Mouse (Mus musculus): ENCODE measurements around the gene 2310007B03Rik. TPM values are rescaled to one million over a fixed set of nuclear protein-coding genes. Genes with fewer than 3 reads are reported as not detected.
A peak's percentile ranks its signal among the peaks of the same experiment; 100 is the strongest.

The 2310007B03Rik gene
- polyA plus RNA-seq, 1 experiment from 2014 or later: 0.54 TPM

GRCm38 (mm10) chr1:93142871-93143270 is 17.9 kb downstream of the 2310007B03Rik start:
- H3K9me3 ChIP-seq (ENCODE audit: control insufficient read depth, low read length): no peaks in the 10 kb centered on the region
- no peak overlapping the region for H3K4me2 ChIP-seq (ENCODE audit: low read length)

GRCm38 (mm10) chr1:93139713-93140112 is 21.0 kb downstream of the 2310007B03Rik start:
- WGBS: 88% methylated on average over 7 of the region's 7 CpGs
- no peak for ATAC-seq
- H3K36me3 ChIP-seq (ENCODE audit: control insufficient read depth, insufficient read depth, low read length): no peaks in the 10 kb centered on the region
- H3K27me3 ChIP-seq (replicated peaks; ENCODE audit: control insufficient read depth, insufficient read depth, low read length): no peaks in the 10 kb centered on the region
- no peak overlapping the region for H3K9ac ChIP-seq (ENCODE audit: low read depth, low read length)
- no peak overlapping the region for H3K27ac ChIP-seq (ENCODE audit: low read depth, low read length)
- H3K4me1 ChIP-seq (ENCODE audit: control insufficient read depth, insufficient read depth, low read depth, low read length): no peaks in the 10 kb centered on the region
- H3K4me3 ChIP-seq (ENCODE audit: low read length): no peak overlapping the region
- H3K4me2 ChIP-seq (ENCODE audit: low read length): no peak overlapping the region
- no peaks in the 10 kb centered on the region for H3K9me3 ChIP-seq (ENCODE audit: control insufficient read depth, low read length)

More at GRCm38 (mm10) chr1:93142871-93143270, 17.9 kb downstream of the 2310007B03Rik start:
- H3K27ac ChIP-seq (ENCODE audit: low read depth, low read length): no peak overlapping the region
- no peak overlapping the region for H3K4me3 ChIP-seq (ENCODE audit: low read length)
- no peak overlapping the region for H3K9ac ChIP-seq (ENCODE audit: low read depth, low read length)
- WGBS: 86% methylated on average over 1 of the region's 1 CpGs
- no peaks in the 10 kb centered on the region for H3K4me1 ChIP-seq (ENCODE audit: control insufficient read depth, insufficient read depth, low read depth, low read length)
- no peaks in the 10 kb centered on the region for H3K36me3 ChIP-seq (ENCODE audit: control insufficient read depth, insufficient read depth, low read length)
- no peaks in the 10 kb centered on the region for H3K27me3 ChIP-seq (replicated peaks; ENCODE audit: control insufficient read depth, insufficient read depth, low read length)
- no peak for ATAC-seq

- H3K4me1 ChIP-seq (ENCODE audit: control insufficient read depth, insufficient read depth, low read depth, low read length): no peaks in the 10 kb centered on the region
- WGBS: 77% methylated on average over 6 of the region's 6 CpGs
- H3K4me3 ChIP-seq (ENCODE audit: low read length): no peak overlapping the region
- H3K4me2 ChIP-seq (ENCODE audit: low read length): no peak overlapping the region
- H3K36me3 ChIP-seq (ENCODE audit: control insufficient read depth, insufficient read depth, low read length): no peaks in the 10 kb centered on the region
- no peaks in the 10 kb centered on the region for H3K27me3 ChIP-seq (replicated peaks; ENCODE audit: control insufficient read depth, insufficient read depth, low read length)
- no peak overlapping the region for H3K9ac ChIP-seq (ENCODE audit: low read depth, low read length)
- H3K9me3 ChIP-seq (ENCODE audit: control insufficient read depth, low read length): no peaks in the 10 kb centered on the region
- no peak overlapping the region for H3K27ac ChIP-seq (ENCODE audit: low read depth, low read length)
- ATAC-seq: no peak
These were observed 22.2 kb downstream of the 2310007B03Rik start for GRCm38 (mm10) chr1:93138534-93138933.

GRCm38 (mm10) chr1:93135036-93135526 is 25.7 kb downstream of the 2310007B03Rik start, which contains the start of gene Agxt:
Gene Agxt, plus strand, starts transcription at chr1:93135240.
- Histone ChIP-seq H3K27ac (ENCODE audit: low read depth, low read length) (no peak within 1 kb of the TSS), H3K4me3 (ENCODE audit: low read length) (no peak within 1 kb of the TSS), H3K4me1 (ENCODE audit: control insufficient read depth, insufficient read depth, low read depth, low read length) (no peaks in the 10 kb centered on the region), H3K9me3 (ENCODE audit: control insufficient read depth, low read length) (no peaks in the 10 kb centered on the region), H3K36me3 (ENCODE audit: control insufficient read depth, insufficient read depth, low read length) (no peaks in the 10 kb centered on the region), H3K27me3 (replicated peaks; ENCODE audit: control insufficient read depth, insufficient read depth, low read length) (no peaks in the 10 kb centered on the region), H3K9ac (ENCODE audit: low read depth, low read length) (no peak within 1 kb of the TSS), H3K4me2 (ENCODE audit: low read length) (no peak within 1 kb of the TSS)
- no peak for ATAC-seq
- 90% methylated on average over 12 of the region's 12 CpGs for WGBS

GRCm38 (mm10) chr1:93132676-93133075 is 28.1 kb downstream of the 2310007B03Rik start:
- no peak overlapping the region for H3K4me2 ChIP-seq (ENCODE audit: low read length)
- ATAC-seq: no peak
- WGBS: 74% methylated on average over 8 of the region's 8 CpGs
- no peak overlapping the region for H3K4me3 ChIP-seq (ENCODE audit: low read length)
- no peaks in the 10 kb centered on the region for H3K36me3 ChIP-seq (ENCODE audit: control insufficient read depth, insufficient read depth, low read length)
- no peak overlapping the region for H3K27ac ChIP-seq (ENCODE audit: low read depth, low read length)
- H3K27me3 ChIP-seq (replicated peaks; ENCODE audit: control insufficient read depth, insufficient read depth, low read length): no peaks in the 10 kb centered on the region
- no peaks in the 10 kb centered on the region for H3K9me3 ChIP-seq (ENCODE audit: control insufficient read depth, low read length)
- no peak overlapping the region for H3K9ac ChIP-seq (ENCODE audit: low read depth, low read length)
- H3K4me1 ChIP-seq (ENCODE audit: control insufficient read depth, insufficient read depth, low read depth, low read length): no peaks in the 10 kb centered on the region

DNA sequence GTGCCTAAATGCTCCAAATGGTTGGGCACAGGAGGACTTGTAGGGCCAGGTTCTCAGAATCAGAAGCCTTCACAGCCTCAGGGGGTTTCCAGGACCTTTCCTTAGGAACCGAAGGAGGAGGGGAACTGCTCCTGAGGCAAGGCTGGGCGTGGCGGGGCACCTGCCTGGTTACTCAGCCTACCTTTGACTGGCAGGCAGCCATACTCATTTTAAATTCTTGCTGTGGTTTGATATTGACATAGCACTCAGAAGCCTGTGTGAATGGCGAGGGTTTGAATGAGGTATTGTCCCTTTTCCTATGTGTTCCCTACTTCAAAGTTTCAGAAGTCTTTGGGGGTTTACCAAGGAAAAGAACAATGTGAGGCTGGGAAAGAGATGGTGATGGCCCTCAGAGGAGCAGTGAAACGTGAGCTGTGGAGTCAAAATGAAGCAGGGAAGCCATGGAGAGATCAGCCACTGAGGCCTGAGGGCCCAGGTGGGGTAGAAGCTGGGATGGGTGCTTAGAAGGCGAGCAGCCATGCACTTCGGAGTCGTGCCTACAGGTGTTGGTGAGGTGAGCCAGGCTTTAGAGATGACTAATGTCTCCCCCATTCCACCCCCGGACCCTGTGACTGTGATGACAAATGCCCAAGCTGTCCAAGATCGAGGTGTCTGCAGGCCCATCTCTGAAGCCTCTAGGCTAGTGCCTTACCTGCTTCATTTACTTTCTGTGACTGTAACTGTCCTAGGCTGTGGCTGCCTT is 30.3 kb downstream of the 2310007B03Rik start:
- Histone ChIP-seq H3K27ac (ENCODE audit: low read depth, low read length) (no peak overlapping the region), H3K27me3 (replicated peaks; ENCODE audit: control insufficient read depth, insufficient read depth, low read length) (no peaks in the 10 kb centered on the region), H3K4me1 (ENCODE audit: control insufficient read depth, insufficient read depth, low read depth, low read length) (no peaks in the 10 kb centered on the region), H3K9me3 (ENCODE audit: control insufficient read depth, low read length) (no peaks in the 10 kb centered on the region), H3K36me3 (ENCODE audit: control insufficient read depth, insufficient read depth, low read length) (no peaks in the 10 kb centered on the region), H3K9ac (ENCODE audit: low read depth, low read length) (no peak overlapping the region), H3K4me2 (ENCODE audit: low read length) (no peak overlapping the region), H3K4me3 (ENCODE audit: low read length) (no peak overlapping the region)
- WGBS: 78% methylated on average over 10 of the region's 10 CpGs
- no peak for ATAC-seq

DNA sequence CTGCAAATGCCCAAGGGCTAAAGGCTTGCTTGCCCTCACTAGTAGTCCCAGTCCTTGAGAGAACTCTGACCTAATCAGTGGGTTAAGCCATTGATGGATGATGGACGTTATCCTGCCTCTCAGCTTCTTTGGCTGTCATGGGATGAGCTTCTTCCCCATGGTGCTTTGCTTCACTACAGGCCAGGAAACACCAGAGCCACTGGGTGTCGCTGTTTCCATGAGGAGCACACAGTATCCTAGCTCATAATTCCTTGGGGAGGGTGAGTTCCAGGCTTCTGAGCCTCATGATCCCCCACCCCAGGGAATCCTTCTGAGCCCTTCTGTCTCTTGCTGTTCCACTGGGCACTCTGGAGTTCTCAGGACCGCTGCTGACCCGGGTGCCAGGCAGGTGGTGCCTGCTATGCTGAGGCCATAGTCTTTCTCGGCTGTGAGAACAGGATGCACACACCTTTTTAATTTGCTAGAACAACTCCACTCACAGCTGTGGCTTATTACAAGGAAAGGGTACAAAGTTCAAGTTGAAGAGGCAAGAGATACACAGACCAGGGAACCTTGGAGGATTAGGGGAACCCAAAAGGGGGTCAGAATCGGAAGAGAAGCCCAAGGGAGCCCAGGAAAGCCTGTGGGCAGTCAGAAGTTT is 31.9 kb downstream of the 2310007B03Rik start:
- no peaks in the 10 kb centered on the region for H3K27me3 ChIP-seq (replicated peaks; ENCODE audit: control insufficient read depth, insufficient read depth, low read length)
- no peaks in the 10 kb centered on the region for H3K36me3 ChIP-seq (ENCODE audit: control insufficient read depth, insufficient read depth, low read length)
- H3K4me2 ChIP-seq (ENCODE audit: low read length): no peak overlapping the region
- H3K9ac ChIP-seq (ENCODE audit: low read depth, low read length): no peak overlapping the region
- no peak overlapping the region for H3K27ac ChIP-seq (ENCODE audit: low read depth, low read length)
- 37% methylated on average over 6 of the region's 6 CpGs for WGBS
- no peaks in the 10 kb centered on the region for H3K4me1 ChIP-seq (ENCODE audit: control insufficient read depth, insufficient read depth, low read depth, low read length)
- no peak overlapping the region for H3K4me3 ChIP-seq (ENCODE audit: low read length)
- no peaks in the 10 kb centered on the region for H3K9me3 ChIP-seq (ENCODE audit: control insufficient read depth, low read length)
- ATAC-seq: peak; percentile 68

GRCm38 (mm10) chr1:93128209-93128608 is 32.5 kb downstream of the 2310007B03Rik start:
- H3K36me3 ChIP-seq (ENCODE audit: control insufficient read depth, insufficient read depth, low read length): no peaks in the 10 kb centered on the region
- no peak for ATAC-seq
- H3K9me3 ChIP-seq (ENCODE audit: control insufficient read depth, low read length): no peaks in the 10 kb centered on the region
- H3K27ac ChIP-seq (ENCODE audit: low read depth, low read length): no peak overlapping the region
- no peak overlapping the region for H3K9ac ChIP-seq (ENCODE audit: low read depth, low read length)
- no peak overlapping the region for H3K4me2 ChIP-seq (ENCODE audit: low read length)
- no peaks in the 10 kb centered on the region for H3K4me1 ChIP-seq (ENCODE audit: control insufficient read depth, insufficient read depth, low read depth, low read length)
- no peak overlapping the region for H3K4me3 ChIP-seq (ENCODE audit: low read length)
- no peaks in the 10 kb centered on the region for H3K27me3 ChIP-seq (replicated peaks; ENCODE audit: control insufficient read depth, insufficient read depth, low read length)
- 88% methylated on average over 8 of the region's 8 CpGs for WGBS

DNA sequence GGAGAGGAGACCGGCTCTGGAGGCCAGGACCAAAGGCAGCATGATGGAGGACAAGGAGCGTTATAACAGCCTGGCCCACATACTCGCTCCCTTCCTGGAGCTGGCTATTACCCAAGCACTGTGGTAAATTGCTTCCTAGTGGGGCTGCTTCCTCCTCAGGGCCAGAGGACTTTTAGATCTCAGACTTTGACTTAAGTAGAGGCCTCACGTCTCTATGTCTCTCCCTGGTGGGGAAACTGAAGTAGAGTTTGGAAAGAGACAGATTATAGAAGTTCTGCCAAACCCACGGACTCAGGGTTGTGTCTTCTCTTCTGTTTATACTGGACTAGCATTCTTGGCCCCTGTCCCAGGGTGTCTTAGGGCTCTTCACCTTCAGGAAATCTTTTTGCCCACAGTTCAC is 35.5 kb downstream of the 2310007B03Rik start:
- Histone ChIP-seq H3K4me3 (ENCODE audit: low read length) (no peak overlapping the region), H3K36me3 (ENCODE audit: control insufficient read depth, insufficient read depth, low read length) (no peaks in the 10 kb centered on the region), H3K4me2 (ENCODE audit: low read length) (no peak overlapping the region), H3K27ac (ENCODE audit: low read depth, low read length) (no peak overlapping the region), H3K9ac (ENCODE audit: low read depth, low read length) (no peak overlapping the region), H3K27me3 (replicated peaks; ENCODE audit: control insufficient read depth, insufficient read depth, low read length) (no peaks in the 10 kb centered on the region), H3K9me3 (ENCODE audit: control insufficient read depth, low read length) (no peaks in the 10 kb centered on the region), H3K4me1 (ENCODE audit: control insufficient read depth, insufficient read depth, low read depth, low read length) (no peaks in the 10 kb centered on the region)
- no peak for ATAC-seq
- WGBS: 67% methylated on average over 5 of the region's 5 CpGs

All from hindbrain, embryonic 16.5 days (tissue).